Mouse (Mus musculus) left cerebral cortex, adult 18-20 months (tissue): Measurements from ENCODE around the gene Tmem40. TPM values are rescaled to one million over a fixed set of nuclear protein-coding genes. Genes with fewer than 3 reads are reported as not detected.

Source experiments
- DNase-seq, 2 experiments: peaks; one replicate each; pipeline ENCODE4 v3.0.0; 2021 to 2022; ENCODE audit warnings: low spot score in 2 of 2, mixed read lengths in 1 of 2
- total RNA-seq, 2 experiments: library from RNA; stranded (reverse); gene quantifications; 2 replicates each; pipeline ENCODE4 v1.2.3; 2021

The Tmem40 gene
- total RNA-seq, 2 experiments from 2014 or later = 0.56 to 4.8 TPM

- no peak for DNase-seq
Measured at GRCm38 (mm10) chr6:115702901-115703300, 59.3 kb downstream of the Tmem40 start.

DNA sequence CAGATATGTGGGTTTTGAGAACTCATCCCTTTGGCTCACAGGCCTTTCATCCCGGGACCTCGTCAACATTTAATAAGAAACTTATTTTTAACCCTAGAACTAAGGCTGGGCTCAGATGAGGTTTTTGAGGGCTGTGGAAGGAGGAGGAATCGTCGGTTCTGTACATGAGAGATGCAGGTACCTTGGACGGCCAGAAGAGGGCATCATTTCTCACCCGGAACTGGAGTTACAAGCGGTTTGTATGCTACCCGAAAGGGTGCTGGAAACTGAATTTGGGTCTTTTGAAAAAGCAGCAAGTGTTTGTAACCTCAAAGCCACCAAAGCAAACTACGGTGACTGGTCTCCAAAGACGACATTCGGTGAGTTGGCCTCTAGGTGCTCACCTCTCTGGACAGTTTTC lies 60.9 kb downstream of the Tmem40 start:
- DNase-seq = no peak

DNA sequence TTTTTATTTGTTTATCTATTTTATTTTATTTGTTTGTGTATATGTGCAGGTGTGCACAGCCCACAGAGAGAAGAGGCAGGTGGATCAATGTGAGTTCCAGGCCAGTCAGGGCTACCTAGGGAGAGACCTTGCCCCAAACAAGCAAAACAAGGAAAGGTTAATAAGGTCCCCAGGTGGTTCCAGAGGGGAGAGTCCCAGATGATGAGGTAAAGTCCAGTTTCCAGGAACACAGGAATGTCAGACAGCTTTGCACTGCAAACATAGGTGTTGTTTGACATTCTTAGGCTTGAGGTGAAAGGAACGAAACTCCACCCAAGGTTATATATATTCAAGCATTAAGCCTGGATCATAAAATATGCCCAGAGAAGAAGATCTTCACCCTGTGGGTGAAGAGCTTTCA lies 61.4 kb downstream of the Tmem40 start:
- DNase-seq = no peak

GRCm38 (mm10) chr6:115698699-115699098 lies 63.5 kb downstream of the Tmem40 start:
- no peak for DNase-seq

GRCm38 (mm10) chr6:115697739-115698558 lies 64.3 kb downstream of the Tmem40 start:
- no peak for DNase-seq

DNA sequence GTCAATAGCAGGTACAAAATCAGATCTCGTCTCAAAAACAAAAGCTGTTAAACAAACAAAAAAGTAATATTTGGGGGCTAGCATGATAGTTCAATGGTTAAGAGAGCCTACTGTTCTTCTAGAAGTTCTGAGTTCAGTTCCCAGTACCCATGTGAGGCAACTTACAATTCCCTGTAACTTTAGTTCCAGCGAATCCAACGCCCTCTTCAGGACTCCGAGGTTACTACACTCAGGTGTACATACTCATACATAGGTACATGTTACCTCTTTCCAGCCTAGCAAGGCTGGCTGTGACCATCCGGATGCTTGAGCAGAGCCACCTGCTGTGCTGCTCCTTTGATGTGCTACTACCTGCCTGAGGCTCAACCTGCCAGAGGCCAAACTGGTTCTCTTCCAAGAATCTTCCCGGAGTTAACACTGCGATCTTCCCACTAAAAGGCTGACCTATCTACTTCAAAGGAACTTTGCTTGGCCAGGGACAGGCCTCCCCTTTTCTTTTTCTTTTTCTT lies 65.4 kb downstream of the Tmem40 start:
- DNase-seq = no peak

GRCm38 (mm10) chr6:115695124-115695523 lies 67.1 kb downstream of the Tmem40 start:
- no peak for DNase-seq

DNA sequence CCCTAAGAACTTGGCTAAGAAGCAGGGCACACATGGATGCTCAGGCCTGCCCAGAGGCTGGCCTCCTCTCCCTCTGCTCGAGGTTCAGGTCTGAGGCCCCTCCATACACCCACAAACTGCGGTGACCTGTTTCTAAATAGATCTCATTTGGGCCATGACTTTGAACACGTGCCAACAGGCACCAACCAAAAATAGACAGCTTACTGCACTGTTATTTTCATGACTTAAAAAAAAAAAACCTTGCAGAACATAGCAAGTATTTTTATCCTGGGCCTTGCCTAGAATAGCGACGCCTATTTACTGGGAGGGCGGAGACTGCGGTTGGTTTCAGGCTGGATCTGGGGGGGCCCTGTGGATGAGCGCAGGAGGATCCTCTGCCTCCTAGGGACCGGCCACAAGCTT lies 67.8 kb downstream of the Tmem40 start:
- DNase-seq = peak; percentile 23 to 25

DNA sequence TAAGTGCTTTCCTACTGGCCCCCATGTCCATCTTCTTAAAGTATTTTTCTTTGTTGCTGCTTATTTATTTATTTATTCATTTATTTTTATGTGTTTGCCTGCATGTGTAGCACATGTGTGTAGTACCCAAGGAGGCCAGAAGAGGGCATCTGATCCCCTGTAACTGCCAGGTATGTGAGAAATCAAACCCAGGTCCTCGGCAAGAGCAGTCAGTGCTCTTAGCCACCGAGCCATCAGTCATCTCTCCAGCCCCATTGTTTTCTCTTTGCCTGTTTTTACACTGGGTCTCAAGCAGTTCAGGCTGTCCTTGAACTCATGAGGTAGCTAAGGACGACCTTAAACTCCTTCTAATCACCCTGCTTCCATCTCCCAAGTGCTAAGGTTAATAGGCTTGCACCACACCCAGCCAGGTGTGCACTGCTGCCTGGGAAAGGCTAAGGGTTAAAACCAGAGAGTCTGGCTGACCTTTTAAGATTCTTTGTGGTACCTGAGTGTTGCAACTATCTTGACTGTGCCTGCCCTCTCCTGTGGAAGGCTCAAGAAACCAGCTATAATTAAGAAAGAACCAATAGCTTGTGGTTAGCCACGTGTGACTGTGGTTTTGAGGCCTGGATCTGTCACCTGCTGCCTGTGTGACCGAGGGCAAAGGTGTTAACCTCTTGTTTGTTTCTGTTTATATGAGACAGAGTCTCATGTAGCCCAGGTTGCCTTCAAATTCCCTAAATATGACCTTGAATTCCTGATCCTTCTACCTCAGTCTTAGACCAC lies 69.1 kb downstream of the Tmem40 start:
- no peak for DNase-seq

GRCm38 (mm10) chr6:115692163-115692950 lies 69.9 kb downstream of the Tmem40 start:
- no peak for DNase-seq

DNA sequence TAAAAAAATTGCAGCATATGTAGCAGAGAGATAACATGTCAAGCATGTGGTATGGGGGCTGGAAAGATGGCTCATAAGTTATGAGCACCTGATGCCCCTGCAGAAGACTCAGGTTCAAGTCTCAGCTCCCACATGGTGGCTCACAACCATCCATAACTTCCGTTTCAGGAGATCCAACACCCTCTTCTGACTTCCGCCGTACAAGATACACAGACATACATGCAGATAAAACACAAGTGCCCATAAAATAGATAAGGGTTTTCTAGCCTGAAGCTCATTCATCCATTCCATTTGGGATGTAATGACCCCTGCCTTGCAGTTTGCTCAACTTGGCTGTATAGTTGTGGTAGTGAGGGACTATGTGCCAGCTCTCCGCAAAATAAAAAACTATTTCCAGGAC lies 72.1 kb downstream of the Tmem40 start:
- no peak for DNase-seq

DNA sequence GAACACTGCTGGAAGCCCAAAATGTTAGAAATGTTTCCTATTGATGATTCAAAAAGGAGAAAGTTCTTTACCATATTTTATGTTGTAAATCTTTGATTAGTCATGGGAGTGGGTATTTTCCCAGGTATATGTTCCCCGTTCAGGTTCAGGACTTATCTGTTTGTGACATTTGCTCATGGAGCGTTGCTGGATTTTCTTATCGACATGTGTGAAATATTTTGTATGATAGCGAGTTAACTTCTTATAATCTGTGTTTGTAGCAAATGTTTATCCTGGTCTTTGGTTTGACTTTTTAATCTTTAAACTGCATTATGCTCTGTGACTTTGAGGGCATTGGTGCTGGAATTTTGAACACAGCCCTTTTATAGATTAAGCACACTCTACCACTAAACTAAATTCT lies 73.6 kb downstream of the Tmem40 start:
- no peak for DNase-seq

DNA sequence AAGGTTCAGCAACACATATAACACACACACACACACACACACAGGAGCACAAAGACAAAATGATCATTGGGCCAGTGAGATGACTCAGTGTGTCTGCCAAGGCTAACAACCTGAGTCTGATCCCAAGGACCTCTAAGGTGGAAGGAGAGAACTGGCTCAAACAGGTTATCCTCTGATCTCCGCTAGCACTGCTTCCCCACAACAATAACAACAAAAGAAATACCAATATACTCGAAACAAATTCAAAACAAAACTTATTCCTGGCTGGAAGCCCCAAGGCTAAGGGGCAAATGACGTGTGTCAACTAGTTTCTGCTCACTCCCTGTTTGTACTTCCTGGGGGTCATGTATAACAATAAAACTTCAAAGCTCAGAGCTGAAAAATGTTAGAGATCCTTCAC lies 74.5 kb downstream of the Tmem40 start:
- DNase-seq = no peak

GRCm38 (mm10) chr6:115684851-115685646 lies 77.2 kb downstream of the Tmem40 start:
- DNase-seq = no peak

GRCm38 (mm10) chr6:115684271-115684670 lies 77.9 kb downstream of the Tmem40 start:
- DNase-seq = no peak

GRCm38 (mm10) chr6:115681066-115681465 lies 81.1 kb downstream of the Tmem40 start:
- no peak for DNase-seq
